Mouse (Mus musculus): ENCODE measurements around the gene Rragd. TPM values are rescaled to one million over a fixed set of nuclear protein-coding genes. Genes with fewer than 3 reads are reported as not detected.
"Not testable (repeated sequence)": the region's sequence is repeated elsewhere in the genome, so short reads cannot be mapped to it uniquely, and the experiment has no call there.

Gene Rragd
- 109 and 129 TPM in 2 replicates for polyA plus RNA-seq (2012; rRNA removed)

GRCm38 (mm10) chr4:32982716-32983175 is at the start of gene Rragd:
Gene Rragd, plus strand, starts transcription at chr4:32983037.
- DNase-seq (ENCODE audit: extremely low spot score in 1 of 2, low spot score in 1 of 2), result peak in 1 of 2 experiments; percentile 56

GRCm38 (mm10) chr4:32936762-32937341 is 46.0 kb upstream of the Rragd start:
- no peak for DNase-seq (ENCODE audit: extremely low spot score in 1 of 2, low spot score in 1 of 2)

GRCm38 (mm10) chr4:32939521-32939920 is 43.3 kb upstream of the Rragd start:
- DNase-seq (ENCODE audit: extremely low spot score in 1 of 2, low spot score in 1 of 2), result no peak

DNA sequence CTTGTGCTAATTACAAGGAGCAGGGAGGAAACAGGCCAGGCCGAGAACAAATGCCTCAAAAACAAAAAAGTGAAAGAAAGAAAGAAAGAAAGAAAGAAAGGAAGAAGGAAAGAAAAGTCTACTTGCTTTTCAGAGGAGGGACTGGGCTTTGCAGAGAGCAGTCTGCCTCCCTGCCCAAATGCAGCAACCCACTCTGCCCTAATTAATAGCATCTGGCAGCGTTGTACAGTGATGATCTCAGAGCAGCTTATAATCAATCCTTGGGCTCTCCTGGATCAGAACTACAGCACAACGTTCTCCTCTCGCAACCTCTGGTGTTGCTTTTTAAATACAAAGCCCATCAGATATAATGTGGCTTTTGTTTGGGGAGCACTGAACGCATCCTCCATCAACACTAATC is 42.9 kb upstream of the Rragd start:
- no peak for DNase-seq (ENCODE audit: extremely low spot score in 1 of 2, low spot score in 1 of 2)

GRCm38 (mm10) chr4:32940984-32941383 is 41.9 kb upstream of the Rragd start:
- DNase-seq (ENCODE audit: extremely low spot score in 1 of 2, low spot score in 1 of 2), result no peak

DNA sequence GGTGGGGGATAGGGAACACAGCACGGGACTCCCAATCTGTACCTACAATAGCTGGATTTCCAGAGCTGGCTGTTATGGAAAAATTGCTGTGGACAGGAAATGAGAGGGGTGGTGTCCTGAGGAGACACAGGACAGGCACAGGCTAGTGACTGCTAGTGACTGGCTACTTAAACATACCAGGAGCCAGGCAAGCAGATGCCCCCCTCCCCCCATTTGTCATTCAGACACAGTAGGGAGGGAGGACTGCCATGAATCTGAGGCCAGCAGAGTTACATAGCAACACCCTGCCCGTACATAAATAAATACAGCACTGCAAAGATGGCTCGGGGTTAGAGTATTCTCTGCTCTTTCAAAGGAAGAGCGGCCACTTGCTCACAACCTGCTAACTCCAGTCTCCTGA is 35.2 kb upstream of the Rragd start:
- DNase-seq (ENCODE audit: extremely low spot score in 1 of 2, low spot score in 1 of 2), result no peak

- no peak for DNase-seq (ENCODE audit: extremely low spot score in 1 of 2, low spot score in 1 of 2)
Observed at GRCm38 (mm10) chr4:32948696-32949095, 34.1 kb upstream of the Rragd start.

GRCm38 (mm10) chr4:32950356-32951034 is 32.3 kb upstream of the Rragd start, which contains the start of gene Ankrd6:
Gene Ankrd6, minus strand, starts transcription at chr4:32950841.
- peak; percentile 25 to 89 for DNase-seq (ENCODE audit: extremely low spot score in 1 of 2, low spot score in 1 of 2)

DNA sequence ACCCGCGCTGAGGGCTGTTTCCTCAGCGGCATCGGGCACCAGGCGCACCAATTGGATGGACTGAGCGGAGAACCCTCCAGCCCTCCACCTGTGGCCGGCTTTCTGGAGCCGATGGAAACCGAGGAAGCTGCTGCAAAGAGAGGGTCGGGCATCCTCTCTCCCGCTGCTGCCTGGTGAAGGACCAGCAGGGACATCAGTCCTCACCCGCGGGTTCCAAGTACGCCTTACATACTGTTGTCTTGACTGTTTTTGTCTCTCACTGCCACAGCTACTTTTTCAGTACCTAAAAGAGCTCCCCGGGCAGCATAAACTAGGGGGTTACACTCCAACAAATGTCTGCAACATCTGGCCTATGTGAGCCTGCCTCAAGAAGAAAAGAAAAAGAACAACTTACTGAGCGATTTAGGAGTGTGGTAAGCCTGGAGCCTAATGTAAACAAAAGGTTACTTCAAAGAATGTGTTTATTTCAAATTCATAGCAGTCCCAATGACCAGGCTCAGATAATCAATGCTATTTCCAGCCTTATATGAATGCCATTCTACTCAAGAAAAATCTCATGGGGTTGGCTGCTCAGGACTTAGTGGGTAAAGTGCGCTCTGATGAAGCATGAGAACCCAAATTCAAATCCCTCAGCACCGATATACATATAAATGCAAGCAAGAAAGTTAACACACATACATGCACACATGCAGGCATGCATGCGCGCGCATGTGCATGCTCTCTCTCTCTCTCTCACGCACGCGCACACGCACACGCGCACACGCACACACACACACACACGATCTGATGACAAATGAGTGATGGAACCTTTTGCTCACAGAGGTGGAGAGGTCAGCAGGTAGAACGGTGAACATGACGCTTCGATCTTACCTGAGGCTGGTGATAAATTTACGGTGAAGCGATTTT is 31.5 kb upstream of the Rragd start:
- DNase-seq (ENCODE audit: extremely low spot score in 1 of 2, low spot score in 1 of 2), result no peak

DNA sequence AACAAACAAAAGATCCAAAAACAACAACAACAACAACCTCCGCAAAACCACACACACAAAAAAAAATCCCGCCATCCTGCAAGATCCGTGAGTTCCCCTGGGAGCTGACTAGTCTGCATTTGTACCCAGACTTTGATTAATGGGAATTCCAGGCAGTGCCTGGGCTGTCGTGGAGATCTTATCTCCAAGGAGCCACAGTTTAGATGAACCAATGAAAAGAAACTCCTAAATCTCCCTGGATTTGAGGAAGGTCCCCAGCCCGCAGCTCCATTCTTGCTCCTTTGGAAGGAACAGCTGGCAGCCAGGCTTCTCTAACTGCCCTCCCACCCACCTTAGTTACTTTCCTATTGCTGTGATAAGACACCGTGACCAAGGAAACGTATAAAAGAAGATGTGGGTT is 30.2 kb upstream of the Rragd start:
- DNase-seq (ENCODE audit: extremely low spot score in 1 of 2, low spot score in 1 of 2), result no peak

DNA sequence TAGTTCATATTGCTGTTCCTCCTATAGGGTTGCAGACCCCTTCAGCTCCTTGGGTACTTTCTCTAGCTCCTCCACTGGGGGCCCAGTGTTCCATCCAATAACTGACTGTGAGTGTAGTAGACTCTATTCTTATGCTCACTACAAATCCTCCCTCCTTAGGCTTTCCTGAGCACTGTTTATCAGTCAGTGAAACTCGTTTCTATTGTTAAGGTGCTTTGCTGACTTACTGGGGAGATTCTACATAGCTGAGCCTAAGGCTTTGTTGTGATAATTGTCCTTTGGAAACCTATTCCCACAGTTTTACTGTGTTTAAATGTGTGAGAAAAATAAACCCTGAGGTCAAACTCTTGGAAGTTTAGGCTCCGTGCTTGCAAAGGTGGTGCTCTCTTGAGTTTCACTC is 26.4 kb upstream of the Rragd start:
- DNase-seq (ENCODE audit: extremely low spot score in 1 of 2, low spot score in 1 of 2), result no peak

- no peak for DNase-seq (ENCODE audit: extremely low spot score in 1 of 2, low spot score in 1 of 2)
Observed at GRCm38 (mm10) chr4:32961394-32961793, 21.4 kb upstream of the Rragd start.

GRCm38 (mm10) chr4:32964619-32965018 is 18.2 kb upstream of the Rragd start:
- DNase-seq (ENCODE audit: extremely low spot score in 1 of 2, low spot score in 1 of 2), result not testable (repeated sequence)

GRCm38 (mm10) chr4:32977331-32977730 is 5.5 kb upstream of the Rragd start:
- no peak for DNase-seq (ENCODE audit: extremely low spot score in 1 of 2, low spot score in 1 of 2)

- no peak for DNase-seq (ENCODE audit: extremely low spot score in 1 of 2, low spot score in 1 of 2)
Observed at GRCm38 (mm10) chr4:32980061-32980460, 2.8 kb upstream of the Rragd start.

DNA sequence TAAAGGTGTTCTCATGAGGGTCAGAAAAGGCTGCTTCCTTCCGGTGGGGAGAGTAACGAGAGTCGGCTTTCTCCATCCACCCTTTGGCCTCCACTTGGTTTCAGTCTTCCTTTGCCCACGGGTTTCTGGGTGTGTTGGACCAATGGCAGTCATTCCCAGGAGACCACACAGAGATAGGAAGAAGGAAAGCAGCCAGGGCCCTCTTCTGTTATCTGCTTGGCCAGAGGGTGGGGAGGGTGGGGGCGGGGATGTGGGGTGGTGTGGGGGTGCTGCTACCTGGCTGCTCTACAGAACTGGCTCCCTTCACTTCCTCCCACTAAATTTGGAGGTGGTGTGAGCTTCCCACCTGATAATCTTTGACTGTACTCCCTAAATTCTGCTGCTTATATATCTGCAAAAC is 1.2 kb upstream of the Rragd start:
- no peak for DNase-seq (ENCODE audit: extremely low spot score in 1 of 2, low spot score in 1 of 2)

GRCm38 (mm10) chr4:32982041-32982715 is 659 bp upstream of the Rragd start:
- peak; percentile 24 to 28 for DNase-seq (ENCODE audit: extremely low spot score in 1 of 2, low spot score in 1 of 2)

DNA sequence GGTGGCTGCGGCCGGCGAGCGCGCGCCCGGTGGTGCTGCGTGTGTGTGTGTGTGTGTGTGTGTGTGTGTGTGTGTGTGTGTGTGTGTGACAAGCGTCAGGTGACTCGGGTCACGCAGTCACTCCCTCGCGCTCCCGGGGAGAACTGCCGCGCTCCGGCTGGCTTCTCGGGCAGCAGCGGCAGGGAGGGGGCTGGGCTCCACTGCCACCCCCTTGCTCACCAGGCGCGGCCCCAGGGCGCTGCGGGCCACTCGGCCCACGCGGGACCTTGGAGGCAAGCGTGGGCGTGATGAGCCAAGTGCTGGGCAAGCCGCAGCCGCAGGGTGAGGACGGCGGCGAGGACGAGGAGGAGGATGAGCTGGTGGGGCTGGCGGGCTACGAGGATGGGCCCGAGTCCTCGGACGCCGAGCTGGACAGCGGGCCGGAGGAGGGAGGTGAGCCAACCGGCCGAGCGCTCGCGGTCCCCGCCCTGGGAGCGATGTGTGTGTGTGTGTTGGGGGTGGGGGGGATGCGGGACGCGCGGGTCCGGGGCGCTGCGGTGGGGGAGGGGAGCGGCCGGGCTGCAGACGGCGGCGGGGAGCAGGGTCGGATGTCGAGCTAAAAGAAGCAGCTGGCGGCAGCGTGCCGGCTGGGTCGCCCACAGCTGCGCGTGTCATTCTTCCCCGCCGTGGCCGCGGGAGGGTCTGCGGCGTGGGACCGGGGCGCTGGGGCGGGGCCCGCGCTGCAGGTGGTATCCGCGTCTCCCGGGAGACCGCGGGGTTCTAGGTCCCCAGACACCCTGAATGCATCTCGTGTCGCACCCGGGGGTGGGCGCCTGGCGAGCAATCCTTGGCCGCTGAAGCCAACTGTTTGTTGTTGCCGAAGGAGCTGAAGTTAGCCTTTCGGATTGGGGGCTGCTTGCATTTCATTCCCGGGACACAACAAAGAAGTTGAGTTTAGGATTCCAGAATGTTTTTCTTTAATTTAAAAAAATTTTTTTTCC is 629 bp downstream of the Rragd start:
- peak; percentile 31 to 66 for DNase-seq (ENCODE audit: extremely low spot score in 1 of 2, low spot score in 1 of 2)

DNA sequence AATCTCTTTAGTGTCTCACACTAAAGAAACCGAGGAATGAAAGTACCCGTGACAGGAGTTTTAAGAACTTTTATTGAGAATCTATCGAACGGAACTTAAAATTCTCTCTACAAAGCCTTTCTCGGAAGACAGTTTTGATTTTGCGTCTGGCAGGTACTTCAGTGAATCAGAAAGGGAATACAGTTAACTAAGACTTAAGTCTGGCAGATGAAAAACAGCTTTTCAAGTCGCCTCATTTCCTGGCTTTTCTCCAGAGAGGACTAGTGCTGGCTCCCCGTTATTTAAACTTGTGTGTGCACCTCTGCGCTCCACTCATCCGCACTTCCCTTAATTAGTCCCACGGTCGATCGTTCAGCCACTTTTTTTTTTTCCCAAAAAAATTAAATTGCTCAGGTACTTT is 1.4 kb downstream of the Rragd start:
- peak in 1 of 2 experiments; percentile 31 for DNase-seq (ENCODE audit: extremely low spot score in 1 of 2, low spot score in 1 of 2)
